Mouse (Mus musculus) neural tube, embryonic 11.5 days (tissue): ENCODE measurements around the gene Onecut3. TPM values are rescaled to one million over a fixed set of nuclear protein-coding genes. Genes with fewer than 3 reads are reported as not detected.

ENCODE experiments used
- ATAC-seq: fragments of 200-750 bp; cut with Nextera tagmentation; 2 replicates; pipeline ENCODE4 v1.8.0; 2017; ENCODE audit warnings: moderate number of reproducible peaks, mild to moderate bottlenecking, moderate TSS enrichment, moderate library complexity; ENCODE audit not compliant: insufficient read depth, low FRiP score, low TSS enrichment
- DNase-seq: peaks from one replicate; pipeline ENCODE4 v3.0.0-alpha.2; 2015; ENCODE audit warnings: low spot score
- H3K27ac ChIP-seq: fragments of 300-500 bp; sonication (generic); 2 replicates; pipeline ENCODE4 v1.5.1; 2014; ENCODE audit warnings: low read depth, mild to moderate bottlenecking, low read length
- H3K27me3 ChIP-seq: fragments of 300-500 bp; sonication (generic); 2 replicates; pipeline ENCODE4 v1.6.1; 2014; ENCODE audit warnings: mild to moderate bottlenecking, low read length, mixed read lengths; ENCODE audit not compliant: control insufficient read depth, insufficient read depth
- H3K36me3 ChIP-seq: fragments of 300-500 bp; sonication (generic); 2 replicates; pipeline ENCODE4 v1.6.1; 2014; ENCODE audit warnings: mild to moderate bottlenecking, low read length, moderate library complexity, mixed read lengths; ENCODE audit not compliant: control insufficient read depth, insufficient read depth
- H3K4me1 ChIP-seq: fragments of 300-500 bp; sonication (generic); 2 replicates; pipeline ENCODE4 v1.6.1; 2014; ENCODE audit warnings: low read length, mixed read lengths; ENCODE audit not compliant: control insufficient read depth, insufficient read depth
- H3K4me2 ChIP-seq: fragments of 300-500 bp; sonication (generic); 2 replicates; pipeline ENCODE4 v1.6.1; 2014; ENCODE audit warnings: low read depth, mild to moderate bottlenecking, moderate library complexity
- H3K4me3 ChIP-seq: fragments of 300-500 bp; sonication (generic); 2 replicates; pipeline ENCODE4 v1.5.1; 2014; ENCODE audit warnings: low read depth, low read length
- H3K9ac ChIP-seq: fragments of 300-500 bp; sonication (generic); 2 replicates; pipeline ENCODE4 v1.6.1; 2014; ENCODE audit warnings: mild to moderate bottlenecking, low read length
- H3K9me3 ChIP-seq: fragments of 300-500 bp; sonication (generic); 2 replicates; pipeline ENCODE4 v1.6.1; 2016; ENCODE audit warnings: low read length; ENCODE audit not compliant: control insufficient read depth
- WGBS: fragments of 180-500 bp; shearing (Covaris S2); extraction: QIAGEN DNeasy Blood & Tissue Kit; methylation state at CpG from one replicate; pipeline ENCODE4 v1.1.7; 2014; 5-methylcytosine and 5-hydroxymethylcytosine counted together
- polyA plus RNA-seq: library from polyadenylated mRNA; unstranded; fragments of >200 nt; fragmentation: Nextera tagmentation; extraction: Ambion mirVana; gene quantifications from 2 replicates; pipeline ENCODE4 v1.2.1, GENCODE M21; 2014

Gene Onecut3
- 1.3 and 1.4 TPM in 2 replicates for polyA plus RNA-seq

DNA sequence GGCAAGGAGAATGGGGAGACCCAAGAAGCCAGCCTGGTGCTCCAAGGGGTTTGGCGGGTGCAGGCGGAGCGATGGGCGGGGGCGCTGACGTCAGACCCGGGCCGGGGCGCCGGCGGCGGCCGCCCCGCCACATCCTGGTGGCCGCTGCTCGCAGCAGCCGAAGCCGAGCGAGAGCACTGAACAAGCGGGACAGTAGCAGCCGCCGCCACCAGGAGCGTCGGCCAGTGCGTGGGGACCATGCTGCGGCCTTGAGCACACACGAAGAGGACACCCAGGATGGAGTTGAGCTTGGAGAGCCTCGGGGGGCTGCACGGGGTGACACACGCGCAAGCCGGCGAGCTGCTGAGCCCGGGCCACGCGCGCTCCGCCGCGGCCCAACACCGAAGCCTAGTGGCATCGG is at the start of gene Onecut3:
Gene Onecut3 (plus strand): TSS at position 104 of the 400 bp plus-strand sequence.
- DNase-seq (peak; percentile 68), ATAC-seq (no peak)
- peak within 1 kb of the TSS; percentile 34; the same call in 1 of the 2 replicates for H3K27ac ChIP-seq
- H3K9me3 ChIP-seq, result no peaks in the 10 kb centered on the region
- no peaks in the 10 kb centered on the region for H3K36me3 ChIP-seq
- peaks cover 10% of the 10 kb centered on the region for H3K4me1 ChIP-seq
- peak within 1 kb of the TSS; percentile 38 for H3K4me3 ChIP-seq
- H3K4me2 ChIP-seq, result peak within 1 kb of the TSS; percentile 49
- peak within 1 kb of the TSS; percentile 39 for H3K9ac ChIP-seq
- peaks cover 100% of the 10 kb centered on the region for H3K27me3 ChIP-seq
- under 1% methylated on average over 30 of the region's 42 CpGs for WGBS

DNA sequence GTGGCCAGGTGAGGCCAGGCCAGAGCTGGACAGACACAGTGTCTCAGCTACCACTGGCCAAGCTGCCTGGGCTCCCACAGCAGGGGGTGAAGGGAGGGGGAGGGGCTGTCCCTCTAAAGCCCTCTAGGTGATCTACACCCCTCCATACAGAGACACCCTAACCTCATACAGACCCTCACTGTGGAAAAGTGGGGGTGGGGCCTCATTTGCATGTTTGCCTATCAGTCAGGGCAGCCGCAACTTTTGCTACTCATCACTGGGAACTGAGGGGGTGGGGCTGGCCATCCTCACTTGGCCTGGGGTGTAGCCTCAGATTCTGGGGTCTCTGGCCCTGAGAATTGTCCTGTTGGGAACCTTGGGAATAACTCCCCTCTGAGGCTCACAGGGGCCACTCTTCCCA is 49.6 kb upstream of the Onecut3 start:
- no peaks in the 10 kb centered on the region; the same call in 1 of the 2 replicates for H3K27me3 ChIP-seq
- no peak for DNase-seq
- H3K4me2 ChIP-seq, result no peak overlapping the region
- no peaks in the 10 kb centered on the region for H3K9me3 ChIP-seq
- no peak for ATAC-seq
- WGBS, result 18% methylated on average over 1 of the region's 1 CpGs
- H3K36me3 ChIP-seq, result no peaks in the 10 kb centered on the region
- no peak overlapping the region for H3K27ac ChIP-seq
- no peak overlapping the region for H3K4me3 ChIP-seq
- H3K9ac ChIP-seq, result no peak overlapping the region
- peaks cover 2% of the 10 kb centered on the region; the same call in 1 of the 2 replicates for H3K4me1 ChIP-seq

DNA sequence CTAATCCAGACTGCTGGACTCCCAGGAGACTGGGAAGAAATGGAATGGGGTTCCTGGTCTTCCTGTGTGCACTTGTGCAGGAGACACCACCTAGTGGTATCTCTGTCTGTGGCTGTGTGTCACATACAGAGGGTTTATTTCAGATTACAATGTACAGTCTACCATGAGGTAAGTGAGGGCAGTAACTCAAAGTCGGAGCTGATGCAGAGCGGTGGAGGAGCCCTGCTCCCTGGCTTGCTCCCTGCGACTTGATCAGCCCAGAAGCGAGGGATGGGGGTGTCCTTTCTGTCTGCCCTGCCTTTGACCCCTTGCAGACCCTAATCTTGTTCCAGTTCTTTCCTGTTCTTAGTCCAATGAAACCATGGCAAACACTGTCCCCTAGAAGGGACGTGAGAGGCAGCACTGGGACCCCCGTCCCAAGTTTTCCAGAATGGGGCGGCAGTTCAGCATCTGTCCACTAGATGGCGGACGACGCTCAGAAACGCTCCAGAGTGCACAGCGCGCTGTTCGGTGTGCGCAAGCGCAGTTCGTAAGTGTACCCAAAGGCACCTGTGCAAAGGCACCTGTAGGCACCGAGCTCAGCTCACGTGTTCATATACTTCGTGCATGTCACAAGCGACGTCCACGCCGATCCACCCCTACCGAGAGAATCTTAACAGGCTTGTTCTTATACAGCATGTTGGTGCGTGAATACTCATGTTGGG is 48.6 kb upstream of the Onecut3 start:
- 8% methylated on average over 26 of the region's 26 CpGs for WGBS
- Histone ChIP-seq H3K9me3 (no peaks in the 10 kb centered on the region), H3K4me1 (peaks cover 2% of the 10 kb centered on the region; the same call in 1 of the 2 replicates), H3K4me3 (0 out of 2 replicates have a peak overlapping the region, but pooled peaks have one; percentile 6), H3K9ac (no peak overlapping the region), H3K27ac (no peak overlapping the region), H3K36me3 (no peaks in the 10 kb centered on the region), H3K4me2 (0 out of 2 replicates have a peak overlapping the region, but pooled peaks have one; percentile 21), H3K27me3 (no peaks in the 10 kb centered on the region; the same call in 1 of the 2 replicates)
- DNase-seq, result peak; percentile 89
- ATAC-seq, result peak; percentile 45; the same call in 1 of the 2 replicates

DNA sequence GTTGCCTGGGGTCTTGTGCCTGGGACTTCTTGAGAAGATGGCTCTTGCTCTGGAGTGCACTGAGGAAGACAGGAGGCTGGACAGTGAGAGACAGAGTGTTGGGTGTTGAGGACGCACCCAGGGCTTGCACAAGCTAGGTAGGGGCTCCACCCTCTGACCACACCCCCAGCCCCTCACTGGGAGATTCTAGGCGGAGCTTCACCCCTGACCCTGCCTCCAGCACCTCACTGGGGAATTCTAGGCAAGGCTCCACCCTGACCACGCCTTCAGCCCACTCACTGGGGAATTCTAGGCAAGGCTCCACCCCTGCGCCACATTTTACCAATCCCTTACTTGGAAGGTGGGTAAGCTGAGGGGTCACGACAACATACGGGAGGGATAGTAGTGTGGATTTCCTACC is 44.0 kb upstream of the Onecut3 start:
- H3K36me3 ChIP-seq, result no peaks in the 10 kb centered on the region
- DNase-seq (no peak), ATAC-seq (no peak)
- no peak overlapping the region for H3K4me3 ChIP-seq
- H3K9me3 ChIP-seq, result no peaks in the 10 kb centered on the region
- WGBS, result 6% methylated on average over 6 of the region's 6 CpGs
- peaks cover 2% of the 10 kb centered on the region; the same call in 1 of the 2 replicates for H3K4me1 ChIP-seq
- H3K27me3 ChIP-seq, result no peaks in the 10 kb centered on the region; the same call in 1 of the 2 replicates
- no peak overlapping the region for H3K9ac ChIP-seq
- H3K4me2 ChIP-seq, result 0 out of 2 replicates have a peak overlapping the region, but pooled peaks have one; percentile 5
- H3K27ac ChIP-seq, result no peak overlapping the region

DNA sequence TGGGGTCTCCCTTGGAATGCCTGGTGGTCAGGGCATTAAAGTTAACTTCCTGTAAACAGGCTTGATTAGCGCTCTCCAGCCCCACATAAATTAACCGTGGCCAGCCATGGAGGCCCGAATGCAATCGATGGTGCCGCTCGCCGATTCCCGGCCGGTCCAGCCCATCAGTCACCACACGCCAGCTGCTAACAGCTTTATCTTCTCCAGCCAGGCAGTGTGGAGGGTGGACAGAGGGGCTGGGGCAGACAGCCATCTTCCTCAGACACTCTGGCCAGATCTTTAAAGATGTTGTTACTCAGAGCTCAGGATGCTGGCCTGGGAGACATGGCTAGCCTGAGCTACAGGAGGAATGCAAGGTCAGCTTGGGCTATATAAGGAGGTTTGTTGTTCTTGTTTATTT is 41.0 kb upstream of the Onecut3 start:
- ATAC-seq, result no peak
- Histone ChIP-seq H3K36me3 (no peaks in the 10 kb centered on the region), H3K4me2 (no peak overlapping the region), H3K27ac (no peak overlapping the region), H3K9me3 (no peaks in the 10 kb centered on the region), H3K4me3 (no peak overlapping the region), H3K27me3 (no peaks in the 10 kb centered on the region; the same call in 1 of the 2 replicates), H3K4me1 (no peaks in the 10 kb centered on the region), H3K9ac (no peak overlapping the region)
- DNase-seq, result no peak
- WGBS, result 59% methylated on average over 10 of the region's 10 CpGs

DNA sequence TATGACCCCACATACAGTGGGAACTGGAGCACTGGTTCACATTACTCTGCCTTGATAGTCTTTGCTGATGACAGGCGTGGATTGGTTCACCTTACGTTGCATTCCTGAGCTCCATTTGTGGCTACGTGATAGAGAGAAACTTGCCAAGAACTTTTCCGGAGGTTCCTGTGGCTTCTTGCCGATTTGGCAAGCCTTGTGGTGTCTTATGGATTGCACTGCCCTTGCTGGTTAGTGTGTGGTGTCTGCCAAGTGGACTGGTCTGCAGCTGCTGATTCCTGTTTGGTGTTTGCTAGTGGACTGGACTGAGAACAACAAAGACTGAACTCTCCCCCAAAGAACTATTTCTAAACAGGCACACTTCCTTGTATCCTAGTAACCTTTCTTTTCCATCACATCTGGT is 39.9 kb upstream of the Onecut3 start:
- Histone ChIP-seq H3K4me1 (no peaks in the 10 kb centered on the region), H3K27ac (no peak overlapping the region), H3K36me3 (no peaks in the 10 kb centered on the region), H3K9me3 (no peaks in the 10 kb centered on the region), H3K4me2 (no peak overlapping the region), H3K4me3 (no peak overlapping the region), H3K27me3 (no peaks in the 10 kb centered on the region), H3K9ac (no peak overlapping the region)
- DNase-seq (no peak), ATAC-seq (no peak)
- whole genome bisulfite sequencing, result 81% methylated on average over 5 of the region's 5 CpGs

DNA sequence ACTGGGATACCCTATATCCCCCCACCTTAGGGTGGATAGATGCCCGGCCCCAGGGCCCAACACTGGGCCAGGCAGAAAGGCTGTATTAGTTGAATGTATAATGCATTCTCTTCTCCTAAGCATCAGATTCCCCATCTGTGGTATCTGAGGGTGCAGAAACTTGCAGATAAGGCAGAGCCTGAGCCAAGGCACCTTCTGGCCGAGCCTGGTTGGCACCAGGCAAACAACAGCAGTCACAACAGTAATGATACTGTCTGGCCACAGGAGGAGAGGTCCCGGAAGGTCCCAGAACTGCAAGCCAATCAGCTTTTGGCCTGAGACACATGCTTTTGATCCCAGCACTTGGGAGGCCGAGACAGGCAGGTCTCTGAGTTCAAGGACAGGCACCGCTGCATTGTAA is 38.9 kb upstream of the Onecut3 start:
- WGBS, result 86% methylated on average over 5 of the region's 5 CpGs
- no peak for DNase-seq

DNA sequence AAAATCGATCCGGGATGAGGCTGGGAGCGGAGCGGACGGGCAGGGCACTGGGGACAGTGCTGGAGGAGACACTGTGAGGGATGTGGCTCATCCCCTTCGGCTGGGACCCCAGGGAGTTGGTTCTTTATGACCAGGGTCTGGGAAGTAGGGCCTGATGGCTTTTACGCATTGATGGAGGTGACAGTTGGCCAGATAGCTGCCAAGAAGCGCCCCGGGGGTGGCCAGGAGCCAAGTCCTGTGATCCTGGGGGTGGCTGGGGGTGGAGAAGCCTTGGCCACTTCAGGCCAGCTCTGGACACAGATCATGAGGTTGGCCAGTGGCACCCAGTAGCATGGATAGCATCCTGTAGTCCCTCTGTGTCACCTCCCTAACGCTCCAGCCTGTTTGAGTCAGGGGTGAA is 35.4 kb upstream of the Onecut3 start:
- Histone ChIP-seq H3K4me1 (no peaks in the 10 kb centered on the region), H3K9me3 (no peaks in the 10 kb centered on the region), H3K27me3 (peaks cover 2% of the 10 kb centered on the region; the same call in 1 of the 2 replicates), H3K36me3 (no peaks in the 10 kb centered on the region), H3K9ac (no peak overlapping the region), H3K27ac (no peak overlapping the region), H3K4me2 (no peak overlapping the region), H3K4me3 (no peak overlapping the region)
- ATAC-seq (no peak), DNase-seq (no peak)
- 48% methylated on average over 10 of the region's 10 CpGs for WGBS

More for the DNA sequence above, 38.9 kb upstream of the Onecut3 start:
- Histone ChIP-seq H3K27me3 (no peaks in the 10 kb centered on the region), H3K27ac (no peak overlapping the region), H3K4me1 (no peaks in the 10 kb centered on the region), H3K9ac (no peak overlapping the region), H3K9me3 (no peaks in the 10 kb centered on the region), H3K36me3 (no peaks in the 10 kb centered on the region), H3K4me3 (no peak overlapping the region), H3K4me2 (no peak overlapping the region)
- ATAC-seq, result no peak

DNA sequence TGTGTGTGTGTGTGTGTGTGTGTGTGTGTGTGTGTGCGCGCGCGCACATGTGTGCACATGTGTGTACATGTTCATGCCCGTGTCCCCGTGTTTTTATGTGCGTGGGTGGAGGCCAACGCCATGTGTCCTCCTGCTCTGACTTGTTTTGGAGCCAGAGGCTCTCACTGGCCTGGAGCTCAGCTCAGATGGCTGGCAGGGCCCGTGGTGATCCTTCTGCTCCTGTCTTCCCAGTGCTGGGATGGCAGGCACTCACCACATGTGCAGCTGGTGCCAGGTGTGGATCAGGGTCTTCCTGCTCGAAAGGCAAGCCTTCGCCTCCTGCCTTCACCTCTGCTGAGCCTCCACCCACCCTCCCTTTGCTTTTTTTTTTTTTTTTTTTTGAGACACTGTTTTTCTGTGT is 35.0 kb upstream of the Onecut3 start:
- Histone ChIP-seq H3K27ac (no peak overlapping the region), H3K4me3 (no peak overlapping the region), H3K4me2 (no peak overlapping the region), H3K9ac (no peak overlapping the region), H3K9me3 (no peaks in the 10 kb centered on the region), H3K4me1 (no peaks in the 10 kb centered on the region), H3K36me3 (no peaks in the 10 kb centered on the region), H3K27me3 (peaks cover 2% of the 10 kb centered on the region; the same call in 1 of the 2 replicates)
- DNase-seq (no peak), ATAC-seq (no peak)
- 91% methylated on average over 11 of the region's 11 CpGs for WGBS
